Mouse (Mus musculus) olfactory bulb, adult 2 months (tissue): ENCODE measurements around the gene Gm15217.

ENCODE experiments used
- CTCF ChIP-seq: fragments of 200-500 bp; IDR thresholded peaks from 2 replicates; pipeline ENCODE4 v1.5.1; 2012; ENCODE audit warnings: low read depth, mild to moderate bottlenecking, low read length, moderate library complexity; ENCODE audit not compliant: insufficient read depth
- POLR2A ChIP-seq: fragments of 200-500 bp; IDR thresholded peaks from 2 replicates; pipeline ENCODE4 v1.6.1; 2012; ENCODE audit warnings: mild to moderate bottlenecking, low read depth, low read length, moderate library complexity; ENCODE audit not compliant: insufficient read depth

DNA sequence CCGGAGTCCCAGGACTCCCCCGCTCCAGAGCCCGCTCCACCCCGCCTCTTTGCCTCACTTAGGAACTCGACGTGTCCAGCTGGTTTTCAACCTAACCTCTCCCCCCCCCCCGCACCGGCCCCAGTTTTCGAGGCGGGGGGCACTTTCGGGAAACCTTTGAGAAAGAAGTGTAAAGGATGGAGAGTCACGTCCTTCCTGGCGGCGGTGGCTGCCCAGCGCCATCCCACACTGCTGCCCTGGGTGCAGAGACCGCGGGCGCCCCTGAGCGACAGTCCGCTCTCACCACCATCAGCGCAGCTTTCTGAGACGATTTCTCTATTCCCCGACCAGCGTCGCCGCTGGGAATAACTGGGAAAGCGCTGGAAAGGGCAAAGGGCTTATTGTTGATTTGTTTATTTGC is 9.4 kb downstream of the Gm15217 start:
- no peak for TF ChIP-seq POLR2A
- no peak for TF ChIP-seq CTCF
